Mouse (Mus musculus): Measurements from ENCODE around the gene Ampd3. TPM values are rescaled to one million over a fixed set of nuclear protein-coding genes. Genes with fewer than 3 reads are reported as not detected.
A peak's percentile ranks its signal among the peaks of the same experiment; 100 is the strongest.

The Ampd3 gene
- total RNA-seq, 2 experiments from 2014 or later, result 25.7 to 27.0 TPM

GRCm38 (mm10) chr7:110768451-110769064 lies 552 bp downstream of the Ampd3 start:
- peak; percentile 43 to 64 for DNase-seq (ENCODE audit: low spot score in 2 of 2)

DNA sequence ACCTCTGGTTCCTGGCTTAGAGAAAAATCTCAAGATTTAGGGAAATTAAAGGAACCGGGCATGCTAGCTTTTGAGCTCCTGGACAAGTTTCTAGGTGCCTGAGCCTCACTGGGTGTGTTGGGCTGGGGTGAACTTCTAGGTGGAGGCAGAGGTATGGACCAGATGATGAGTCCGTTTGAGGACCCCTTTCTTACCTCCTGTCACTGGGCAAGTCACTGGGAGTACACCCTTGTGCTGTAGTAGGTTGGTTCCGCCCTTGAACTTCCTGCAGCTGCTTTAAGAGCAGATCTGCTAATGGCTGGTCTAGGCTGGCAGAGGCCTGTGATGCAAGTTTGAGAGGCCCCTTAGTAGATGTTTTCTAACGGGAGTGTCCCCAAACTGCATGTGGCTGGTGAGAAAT lies 1.1 kb downstream of the Ampd3 start:
- no peak for DNase-seq (ENCODE audit: low spot score in 2 of 2)

DNA sequence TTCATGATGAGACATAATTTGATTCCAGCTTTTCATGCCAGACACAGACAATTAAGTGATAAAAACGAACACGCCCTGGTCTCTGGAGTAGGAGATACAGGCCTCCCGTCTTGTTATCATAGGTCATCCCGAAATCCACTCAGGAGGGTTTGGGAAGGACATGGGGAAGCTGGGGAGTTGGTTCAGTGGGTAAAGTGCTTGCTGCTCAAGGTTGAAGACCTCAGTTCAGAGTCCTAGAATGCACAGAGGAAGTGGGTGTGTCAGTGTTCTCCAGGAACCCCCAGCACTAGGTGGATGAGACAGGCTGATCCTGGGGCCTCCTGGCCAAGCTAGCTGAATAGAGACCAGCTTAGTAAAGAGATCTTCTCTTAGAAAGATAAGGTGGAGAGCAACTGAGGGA lies 2.9 kb downstream of the Ampd3 start:
- DNase-seq (ENCODE audit: low spot score in 2 of 2), result no peak

DNA sequence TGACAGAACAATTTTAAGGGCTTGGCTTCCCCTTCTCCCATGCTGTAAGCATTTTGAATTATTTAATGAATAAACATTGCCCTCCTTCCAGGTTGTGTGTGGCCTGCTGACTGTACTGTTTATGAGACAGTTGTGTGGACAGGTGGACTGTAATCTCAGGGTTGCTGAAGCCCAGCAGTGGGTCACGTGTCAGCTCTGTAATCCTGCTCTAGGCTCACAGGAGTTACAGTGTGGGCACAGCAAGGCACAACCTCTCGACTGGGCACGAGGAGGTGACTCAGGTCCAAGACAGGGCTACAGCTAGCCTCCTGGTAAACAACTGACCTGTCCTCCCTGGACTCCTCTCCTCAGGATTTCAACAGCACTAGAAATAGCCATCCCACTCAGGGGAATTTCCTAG lies 4.3 kb downstream of the Ampd3 start:
- DNase-seq (ENCODE audit: low spot score in 2 of 2), result no peak

GRCm38 (mm10) chr7:110773204-110774002 lies 5.4 kb downstream of the Ampd3 start:
- DNase-seq (ENCODE audit: low spot score in 2 of 2), result peak; percentile 60 to 73

- peak; percentile 67 for DNase-seq (ENCODE audit: low spot score in 2 of 2)
Measured at GRCm38 (mm10) chr7:110774077-110774476, 6.1 kb downstream of the Ampd3 start.

GRCm38 (mm10) chr7:110774674-110775073 lies 6.7 kb downstream of the Ampd3 start:
- DNase-seq (ENCODE audit: low spot score in 2 of 2), result no peak

GRCm38 (mm10) chr7:110777146-110778001 lies 9.4 kb downstream of the Ampd3 start:
- DNase-seq (ENCODE audit: low spot score in 2 of 2), result no peak

GRCm38 (mm10) chr7:110778933-110779332 lies 10.9 kb downstream of the Ampd3 start:
- no peak for DNase-seq (ENCODE audit: low spot score in 2 of 2)

GRCm38 (mm10) chr7:110779605-110780111 lies 11.7 kb downstream of the Ampd3 start:
- peak; percentile 66 to 72 for DNase-seq (ENCODE audit: low spot score in 2 of 2)

DNA sequence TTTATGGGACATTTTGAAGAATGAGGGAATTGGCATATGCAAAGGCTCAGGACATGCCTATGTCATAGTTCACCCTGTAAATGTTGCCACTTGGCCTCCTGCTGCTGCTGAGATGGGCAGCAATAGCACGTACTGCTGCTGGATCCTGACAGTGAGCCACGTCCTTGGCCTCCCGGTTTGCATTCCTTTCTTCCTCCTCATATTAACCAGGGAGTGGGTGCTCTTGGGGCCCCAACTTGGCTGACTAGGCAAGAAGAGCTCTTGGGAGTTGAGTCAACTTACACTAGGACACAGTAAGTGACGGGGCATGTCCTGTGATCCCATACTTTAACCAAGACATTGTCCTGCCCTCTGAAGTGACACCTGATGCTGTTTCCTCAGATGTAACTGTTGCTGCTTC lies 12.5 kb downstream of the Ampd3 start:
- no peak for DNase-seq (ENCODE audit: low spot score in 2 of 2)

- peak; percentile 43 to 51 for DNase-seq (ENCODE audit: low spot score in 2 of 2)
Measured at GRCm38 (mm10) chr7:110781231-110781711, 13.3 kb downstream of the Ampd3 start.

DNA sequence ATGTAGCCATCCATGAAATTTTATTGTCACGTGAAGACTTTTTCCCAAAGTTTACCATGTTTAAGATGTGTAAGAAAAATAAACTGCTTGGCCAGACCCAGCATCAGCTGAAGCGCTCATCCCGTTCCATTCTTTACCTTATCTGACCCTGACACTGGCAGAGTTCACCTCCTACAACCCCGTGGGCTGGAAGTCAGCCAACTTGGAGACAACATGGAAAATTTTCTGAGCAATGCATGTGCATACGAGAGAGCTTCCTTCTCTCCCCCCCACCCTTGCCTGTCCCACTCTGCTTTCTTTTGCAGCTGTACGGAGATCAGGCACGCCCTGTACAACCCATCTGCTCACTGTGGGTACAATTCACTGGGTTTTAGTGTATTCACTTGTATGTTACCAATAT lies 14.1 kb downstream of the Ampd3 start:
- DNase-seq (ENCODE audit: low spot score in 2 of 2), result no peak

- DNase-seq (ENCODE audit: low spot score in 2 of 2), result no peak
Measured at GRCm38 (mm10) chr7:110782845-110783478, 15.0 kb downstream of the Ampd3 start.

DNA sequence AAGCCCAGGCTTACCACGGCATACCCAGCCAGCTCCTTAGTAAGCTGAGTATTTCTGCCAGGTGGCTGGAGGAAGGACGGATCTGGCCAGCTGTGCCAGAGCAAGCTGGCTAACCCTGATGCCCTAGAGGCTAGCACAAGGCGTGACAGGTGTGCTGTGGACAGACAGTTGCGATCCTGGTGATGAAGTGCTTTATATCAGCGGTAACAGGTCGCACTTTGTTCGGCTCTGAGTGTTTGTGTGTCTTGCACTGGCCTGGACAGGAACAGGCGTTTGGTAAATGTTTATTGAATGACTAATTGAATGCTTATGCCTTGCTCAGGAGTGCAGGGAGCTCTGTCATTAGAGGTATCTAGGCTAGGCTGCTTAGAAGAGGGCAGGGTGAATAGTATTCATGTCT lies 17.0 kb downstream of the Ampd3 start:
- no peak for DNase-seq (ENCODE audit: low spot score in 2 of 2)

GRCm38 (mm10) chr7:110785741-110786146 lies 17.7 kb downstream of the Ampd3 start:
- DNase-seq (ENCODE audit: low spot score in 2 of 2), result no peak

GRCm38 (mm10) chr7:110787310-110787709 lies 19.3 kb downstream of the Ampd3 start:
- no peak for DNase-seq (ENCODE audit: low spot score in 2 of 2)

GRCm38 (mm10) chr7:110790878-110791277 lies 22.9 kb downstream of the Ampd3 start:
- no peak for DNase-seq (ENCODE audit: low spot score in 2 of 2)

DNA sequence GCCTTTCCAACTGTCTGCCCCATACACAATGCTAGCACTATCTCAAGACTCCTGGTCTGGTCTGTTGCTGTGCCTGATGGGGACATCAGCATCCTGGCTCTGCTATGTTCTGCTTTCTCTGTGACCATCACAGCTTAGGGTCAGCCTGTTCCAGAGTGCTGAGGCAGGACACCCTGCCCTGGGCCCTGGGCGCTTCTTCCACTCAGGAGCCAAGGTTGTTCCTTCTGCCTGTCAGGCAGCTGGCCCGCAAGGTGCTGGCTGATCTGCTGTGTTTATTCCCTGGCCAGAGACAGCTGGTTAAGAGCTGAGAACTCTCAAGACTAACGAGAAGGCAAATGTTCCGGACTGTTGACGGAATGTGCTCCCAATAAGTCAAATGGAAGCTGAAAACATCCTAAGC lies 24.2 kb downstream of the Ampd3 start:
- no peak for DNase-seq (ENCODE audit: low spot score in 2 of 2)

DNA sequence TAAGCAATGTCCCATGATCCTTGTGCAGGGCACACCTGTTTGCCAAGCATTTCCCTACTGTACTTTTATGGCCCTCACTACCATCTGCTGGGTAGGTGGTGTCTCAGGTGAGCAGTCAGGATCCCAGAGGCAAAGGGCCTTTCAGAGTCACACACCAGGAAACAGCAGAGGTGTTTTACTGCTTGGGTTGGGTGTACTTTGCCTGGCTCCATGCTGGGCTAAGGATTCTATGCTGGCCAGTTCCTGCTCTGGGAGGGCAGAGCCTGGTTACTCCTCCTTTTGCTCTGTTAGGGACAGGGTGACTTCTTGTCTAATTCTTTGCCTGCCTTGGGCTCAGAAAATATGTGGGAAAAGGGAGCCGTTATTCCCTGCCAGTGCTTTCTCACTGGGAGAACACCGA lies 24.8 kb downstream of the Ampd3 start:
- DNase-seq (ENCODE audit: low spot score in 2 of 2), result no peak

DNA sequence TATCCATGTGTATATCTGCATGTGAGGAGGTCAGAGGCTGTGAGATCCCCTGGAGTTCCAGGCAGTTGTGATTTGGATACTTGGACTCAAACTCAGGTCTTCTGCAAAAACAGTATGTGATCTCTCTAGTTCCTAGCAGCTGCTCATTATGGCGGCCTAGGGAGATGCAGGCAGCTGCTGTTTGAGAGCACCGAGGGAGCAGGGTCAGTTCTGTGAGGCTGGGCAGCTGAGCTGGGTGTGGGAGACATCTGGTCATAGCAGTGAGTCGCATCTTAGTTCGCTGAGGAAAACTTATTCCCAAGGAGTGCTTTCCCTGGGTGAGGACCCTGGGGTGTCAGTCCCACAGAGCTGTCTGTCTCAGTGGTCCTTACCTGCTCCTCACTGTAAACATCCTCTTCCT lies 26.7 kb downstream of the Ampd3 start:
- no peak for DNase-seq (ENCODE audit: low spot score in 2 of 2)
